17 mouse cellular contexts compared by ENCODE assay signal in genomic region chr11:62995755-62996521, GRCm38 (mm10). TPM values are rescaled to one million over a fixed set of nuclear protein-coding genes. Genes with fewer than 3 reads are reported as not detected.
A peak's percentile ranks its signal among the peaks of the same experiment; 100 is the strongest.
DNase-seq lines count a peak whose midpoint lies in the region; ATAC-seq and TF ChIP-seq lines count a peak whose summit lies in the region.
"Had no signal": no experiment of that assay in that cellular context is flagged by ENCODE, and none has a peak within 500 bp of the region (broad histone marks: within the 10 kb centered on the region; RNA-seq: fewer than 3 reads in every experiment).

No protein-coding gene starts in this region.

- intact Hi-C loops in heart, adult 2 months (cut with DNase I): loop anchor here (2.0 kb wide), 1 partner anchor 73 kb away; no protein-coding TSS in a partner anchor
- intact Hi-C loops in gastrocnemius, postnatal 14 days (cut with DNase I; ENCODE audit: low total_unique reads): loop anchor here (10.0 kb wide), 1 partner anchor 71 kb away; no protein-coding TSS in a partner anchor

- no peak overlapping the region for H3K9ac ChIP-seq in heart, embryonic 16.5 days (ENCODE audit: low read length)
- no peak overlapping the region for H3K9ac ChIP-seq in heart, adult 2 months (ENCODE audit: low read depth, low read length)
- H3K9ac ChIP-seq in lung, postnatal 0 days (replicated peaks; ENCODE audit: low read depth): no peak overlapping the region
- H3K9ac ChIP-seq in embryonic facial prominence, embryonic 14.5 days (ENCODE audit: low read depth, low read length): no peak overlapping the region
- H3K9ac ChIP-seq in stomach, embryonic 16.5 days (ENCODE audit: low read length): no peak overlapping the region
- H3K9ac ChIP-seq in liver, embryonic 12.5 days: no peak overlapping the region
- H3K9ac ChIP-seq: liver, embryonic 14.5 days; stomach, embryonic 15.5 days had no signal

- TF ChIP-seq CTCF in heart, adult 2 months (IDR thresholded peaks at IDR 0.05): no peak
- no peak for TF ChIP-seq CTCF in lung, postnatal 0 days (IDR thresholded peaks at IDR 0.05)

- DNase-seq in heart, adult 2 months: no peak
- DNase-seq in lung, postnatal 0 days (ENCODE audit: low spot score): peak; percentile 76
- no peak for DNase-seq in lung, postnatal 14 days
- DNase-seq in embryonic facial prominence, embryonic 14.5 days (ENCODE audit: low spot score): no peak
- no peak for DNase-seq in gastrocnemius, postnatal 14 days
- DNase-seq: cerebellum, adult 11-12 months; right cerebral cortex, postnatal 4 days had no signal

- no peaks in the 10 kb centered on the region for H3K79me2 ChIP-seq in heart, adult 2 months (replicated peaks; ENCODE audit: control insufficient read depth, insufficient read depth, low read length)

- no peaks in the 10 kb centered on the region for H3K36me3 ChIP-seq in heart, embryonic 16.5 days (ENCODE audit: control insufficient read depth, insufficient read depth)
- peaks cover 2% of the 10 kb centered on the region; the same call in 1 of the 2 replicates for H3K36me3 ChIP-seq in heart, adult 2 months (ENCODE audit: control insufficient read depth, insufficient read depth, low read length)
- H3K36me3 ChIP-seq in lung, postnatal 0 days (ENCODE audit: insufficient read depth, low read length): no peaks in the 10 kb centered on the region
- H3K36me3 ChIP-seq in embryonic facial prominence, embryonic 14.5 days (ENCODE audit: control insufficient read depth, insufficient read depth, low read length): no peaks in the 10 kb centered on the region
- no peaks in the 10 kb centered on the region for H3K36me3 ChIP-seq in stomach, embryonic 16.5 days (ENCODE audit: control insufficient read depth, insufficient read depth, low read length)
- no peaks in the 10 kb centered on the region for H3K36me3 ChIP-seq in liver, embryonic 12.5 days
- H3K36me3 ChIP-seq: stomach, embryonic 15.5 days had no signal

- H3K4me2 ChIP-seq in heart, embryonic 16.5 days (ENCODE audit: low read depth, low read length): no peak overlapping the region
- no peak overlapping the region for H3K4me2 ChIP-seq in lung, postnatal 0 days (replicated peaks; ENCODE audit: low read depth, low read length)
- no peak overlapping the region for H3K4me2 ChIP-seq in embryonic facial prominence, embryonic 14.5 days (ENCODE audit: low read depth, low read length)
- H3K4me2 ChIP-seq in stomach, embryonic 16.5 days (ENCODE audit: low read depth, low read length): no peak overlapping the region
- no peak overlapping the region for H3K4me2 ChIP-seq in liver, embryonic 12.5 days
- H3K4me2 ChIP-seq: midbrain, embryonic 11.5 days; stomach, embryonic 15.5 days had no signal

- 63% methylated on average over 5 of the region's 5 CpGs for WGBS in heart, embryonic 16.5 days
- WGBS in heart, adult 2 months: 71% methylated on average over 5 of the region's 5 CpGs
- whole genome bisulfite sequencing in lung, postnatal 0 days: 29% methylated on average over 5 of the region's 5 CpGs
- 70% methylated on average over 5 of the region's 5 CpGs for WGBS in embryonic facial prominence, embryonic 14.5 days
- WGBS in stomach, embryonic 16.5 days: 59% methylated on average over 5 of the region's 5 CpGs
- WGBS in liver, embryonic 12.5 days (ENCODE audit: insufficient replicate concordance): 60% methylated on average over 5 of the region's 5 CpGs

- TF ChIP-seq POLR2A in heart, adult 2 months (IDR thresholded peaks at IDR 0.05; ENCODE audit: insufficient read depth, low read depth, low read length): no peak

- peak overlapping the region; percentile 25; the same call in 1 of the 2 replicates for H3K27ac ChIP-seq in heart, embryonic 16.5 days (ENCODE audit: low read length)
- no peak overlapping the region for H3K27ac ChIP-seq in heart, adult 2 months
- H3K27ac ChIP-seq in lung, postnatal 0 days (ENCODE audit: low read length): peak overlapping the region; percentile 87
- H3K27ac ChIP-seq in embryonic facial prominence, embryonic 14.5 days (replicated peaks; ENCODE audit: low read depth, low read length): peak overlapping the region; percentile 81; the same call in 1 of the 2 replicates
- H3K27ac ChIP-seq in stomach, embryonic 16.5 days (ENCODE audit: low read length): peak overlapping the region; percentile 64
- no peak overlapping the region for H3K27ac ChIP-seq in liver, embryonic 12.5 days
- H3K27ac ChIP-seq: liver, embryonic 14.5 days had no signal

- no peak for ATAC-seq in heart, embryonic 16.5 days (replicated peaks; ENCODE audit: extremely low read depth, insufficient read depth, low FRiP score)
- ATAC-seq in lung, postnatal 0 days: peak; percentile 34
- no peak for ATAC-seq in embryonic facial prominence, embryonic 14.5 days (ENCODE audit: low read depth)
- ATAC-seq in stomach, embryonic 16.5 days (ENCODE audit: insufficient read depth, low FRiP score): peak; percentile 34; the same call in 1 of the 2 replicates
- ATAC-seq in liver, embryonic 12.5 days: no peak
- ATAC-seq: inflammation-experienced regulatory T-cells, adult 6 months had no signal

- peaks cover 34% of the 10 kb centered on the region for H3K4me1 ChIP-seq in heart, embryonic 16.5 days (ENCODE audit: control insufficient read depth, insufficient read depth, low read length)
- peaks cover 7% of the 10 kb centered on the region for H3K4me1 ChIP-seq in heart, adult 2 months (ENCODE audit: control insufficient read depth, insufficient read depth, low read length)
- peaks cover 25% of the 10 kb centered on the region for H3K4me1 ChIP-seq in lung, postnatal 0 days (ENCODE audit: insufficient read depth, low read depth, low read length)
- H3K4me1 ChIP-seq in embryonic facial prominence, embryonic 14.5 days (ENCODE audit: control insufficient read depth, insufficient read depth, low read length): peaks cover 15% of the 10 kb centered on the region
- H3K4me1 ChIP-seq in stomach, embryonic 16.5 days (ENCODE audit: control insufficient read depth, insufficient read depth, low read length): peaks cover 27% of the 10 kb centered on the region
- 0 out of 2 replicates have a peak, but pooled peaks cover 4% of the 10 kb centered on the region for H3K4me1 ChIP-seq in liver, embryonic 12.5 days

- H3K9me3 ChIP-seq in heart, embryonic 16.5 days (replicated peaks; ENCODE audit: control insufficient read depth, low read length): no peaks in the 10 kb centered on the region
- no peaks in the 10 kb centered on the region for H3K9me3 ChIP-seq in lung, postnatal 0 days (ENCODE audit: low read length)
- no peaks in the 10 kb centered on the region for H3K9me3 ChIP-seq in embryonic facial prominence, embryonic 14.5 days (ENCODE audit: control insufficient read depth, low read length)
- no peaks in the 10 kb centered on the region for H3K9me3 ChIP-seq in stomach, embryonic 16.5 days (replicated peaks; ENCODE audit: control insufficient read depth, low read length)
- no peaks in the 10 kb centered on the region for H3K9me3 ChIP-seq in liver, embryonic 12.5 days (replicated peaks)
- H3K9me3 ChIP-seq: stomach, embryonic 15.5 days had no signal

- no peak overlapping the region for H3K4me3 ChIP-seq in heart, embryonic 16.5 days (ENCODE audit: low read length)
- H3K4me3 ChIP-seq in heart, adult 2 months: no peak overlapping the region
- H3K4me3 ChIP-seq in lung, postnatal 0 days (ENCODE audit: low read depth, low read length): no peak overlapping the region
- no peak overlapping the region for H3K4me3 ChIP-seq in embryonic facial prominence, embryonic 14.5 days (ENCODE audit: low read depth, low read length)
- H3K4me3 ChIP-seq in stomach, embryonic 16.5 days (replicated peaks; ENCODE audit: low read length): no peak overlapping the region
- H3K4me3 ChIP-seq in liver, embryonic 12.5 days: no peak overlapping the region
- H3K4me3 ChIP-seq: stomach, embryonic 15.5 days had no signal

- no peak for TF ChIP-seq EP300 in heart, adult 2 months (IDR thresholded peaks at IDR 0.05; ENCODE audit: insufficient read depth, low read depth, low read length)
- no peak for TF ChIP-seq EP300 in lung, postnatal 0 days (IDR thresholded peaks at IDR 0.05)

- no peaks in the 10 kb centered on the region for H3K27me3 ChIP-seq in heart, embryonic 16.5 days (ENCODE audit: control insufficient read depth, insufficient read depth, low read length)
- H3K27me3 ChIP-seq in heart, adult 2 months (ENCODE audit: control insufficient read depth, insufficient read depth, low read length): no peaks in the 10 kb centered on the region
- no peaks in the 10 kb centered on the region for H3K27me3 ChIP-seq in lung, postnatal 0 days (replicated peaks; ENCODE audit: insufficient read depth, low read length)
- H3K27me3 ChIP-seq in embryonic facial prominence, embryonic 14.5 days (replicated peaks; ENCODE audit: control insufficient read depth, insufficient read depth, low read length): no peaks in the 10 kb centered on the region
- H3K27me3 ChIP-seq in stomach, embryonic 16.5 days (ENCODE audit: control insufficient read depth, insufficient read depth, low read length): no peaks in the 10 kb centered on the region
- H3K27me3 ChIP-seq in liver, embryonic 12.5 days (replicated peaks): no peaks in the 10 kb centered on the region
- H3K27me3 ChIP-seq: stomach, embryonic 15.5 days had no signal

RNA-seq across cellular contexts. Expression of gene Cdrt4, which starts 44.9 kb away (rescaled TPM):
- 0.41 TPM in 1 of 2 replicates, not detected in the other for polyA plus RNA-seq in heart, embryonic 16.5 days (2015; fragmentation: Nextera tagmentation; extraction: Ambion mirVana)
- total RNA-seq in heart, adult 2 months (2021): not detected
- polyA plus RNA-seq in heart, adult 2 months (2012; rRNA removed): 1.4 TPM in 1 of 2 replicates, not detected in the other
- 0.23 TPM in 1 of 2 replicates, not detected in the other for polyA plus RNA-seq in lung, postnatal 0 days (2015; fragmentation: Nextera tagmentation; extraction: Ambion mirVana)
- 0.58 TPM in 1 of 2 replicates, not detected in the other for polyA plus RNA-seq in embryonic facial prominence, embryonic 14.5 days (2014; fragmentation: Nextera tagmentation; extraction: Ambion mirVana)
- polyA plus RNA-seq in stomach, embryonic 16.5 days (2015; fragmentation: Nextera tagmentation; extraction: Ambion mirVana): 0.32 TPM in 1 of 2 replicates, not detected in the other
- polyA plus RNA-seq in liver, embryonic 12.5 days (2016; fragmentation: Nextera tagmentation; extraction: Ambion mirVana): not detected in 2 replicates
- not detected for total RNA-seq in gastrocnemius, postnatal 14 days (2021)
- total RNA-seq: left cerebral cortex, postnatal 10 days had no signal
- polyA plus RNA-seq: cortical plate, adult 2 months; heart, embryonic 14.5 days; inflammation-experienced regulatory T-cells, adult 6 months; liver, embryonic 14.5 days; midbrain, embryonic 11.5 days had no signal

Comparison
In these comparisons a context has a peak if more than half of its experiments do, and no peak if none do; other contexts are left out.
1. H3K27ac ChIP-seq: peak in heart, embryonic 16.5 days (single experiment), lung, postnatal 0 days (single experiment), embryonic facial prominence, embryonic 14.5 days (single experiment) and stomach, embryonic 16.5 days (single experiment); none in heart, adult 2 months (single experiment) and liver, embryonic 12.5 days (single experiment).
2. ATAC-seq: peak in lung, postnatal 0 days (single experiment) and stomach, embryonic 16.5 days (single experiment); none in heart, embryonic 16.5 days (single experiment), embryonic facial prominence, embryonic 14.5 days (single experiment) and liver, embryonic 12.5 days (single experiment).